In genomic region chr15:79892213-79892541, GRCm38 (mm10) we compare ENCODE assay signal across 8 mouse cellular contexts. TPM values are rescaled to one million over a fixed set of nuclear protein-coding genes. Genes with fewer than 3 reads are reported as not detected.
DNase-seq lines count a peak whose midpoint lies in the region; ATAC-seq and TF ChIP-seq lines count a peak whose summit lies in the region.

No protein-coding gene starts in this region.

- POLR2A ChIA-PET in Patski (lab: Charles Lee) = interaction anchor here (0.7 kb wide), 1 partner anchor 764 kb away, joined by 3 read pairs; no protein-coding TSS in a partner anchor

- H3K27me3 ChIP-seq in Patski = peaks cover 18% of the 10 kb centered on the region
- peaks cover 38% of the 10 kb centered on the region for H3K27me3 ChIP-seq in embryonic facial prominence, embryonic 13.5 days
- H3K27me3 ChIP-seq in heart, embryonic 11.5 days (ENCODE audit: control insufficient read depth, insufficient read depth, low read length) = peaks cover 4% of the 10 kb centered on the region
- no peaks in the 10 kb centered on the region for H3K27me3 ChIP-seq in lung, postnatal 0 days (replicated peaks; ENCODE audit: insufficient read depth, low read length)

- no peaks in the 10 kb centered on the region for H3K36me3 ChIP-seq in embryonic facial prominence, embryonic 13.5 days
- no peaks in the 10 kb centered on the region for H3K36me3 ChIP-seq in heart, embryonic 11.5 days (ENCODE audit: control insufficient read depth, insufficient read depth, low read length)
- no peaks in the 10 kb centered on the region for H3K36me3 ChIP-seq in lung, postnatal 0 days (ENCODE audit: insufficient read depth, low read length)

- no peak for TF ChIP-seq EP300 in lung, postnatal 0 days (IDR thresholded peaks at IDR 0.05)

- H3K27ac ChIP-seq in embryonic facial prominence, embryonic 13.5 days = no peak overlapping the region
- peak overlapping the region; percentile 57; the same call in 1 of the 2 replicates for H3K27ac ChIP-seq in heart, embryonic 11.5 days (ENCODE audit: low read depth, low read length)
- peak overlapping the region; percentile 86 for H3K27ac ChIP-seq in lung, postnatal 0 days (ENCODE audit: low read length)
- H3K27ac ChIP-seq in olfactory bulb, adult 2 months (ENCODE audit: insufficient read depth, low read depth, low read length) = 0 out of 2 replicates have a peak overlapping the region, but pooled peaks have one; percentile 2

- in situ Hi-C loops in Patski (cut with MboI; ENCODE audit: low pct_unique_long_range_greater_than_20kb) = loop anchor here (25.0 kb wide), 1 partner anchor 680 kb away; no protein-coding TSS in a partner anchor

- DNase-seq in 416B (ENCODE audit: low read depth) (peak; percentile 94), Patski (ENCODE audit: low read depth, low spot score) (no peak)
- peak; percentile 69 for DNase-seq in kidney, adult 9 months
- peak; percentile 91 for DNase-seq in lung, postnatal 0 days (ENCODE audit: low spot score)
- peak; percentile 75 for DNase-seq in urinary bladder, postnatal 14 days (ENCODE audit: low spot score)

- CTCF ChIA-PET in Patski (lab: Charles Lee) = no interaction called here

- H3K4me3 ChIP-seq in embryonic facial prominence, embryonic 13.5 days = peak overlapping the region; percentile 46
- peak overlapping the region; percentile 61 for H3K4me3 ChIP-seq in heart, embryonic 11.5 days (ENCODE audit: low read depth, low read length)
- peak overlapping the region; percentile 60 for H3K4me3 ChIP-seq in lung, postnatal 0 days (ENCODE audit: low read depth, low read length)
- H3K4me3 ChIP-seq in olfactory bulb, adult 2 months (ENCODE audit: insufficient read depth, low read depth, low read length) = peak overlapping the region; percentile 44

- TF ChIP-seq POLR2A in olfactory bulb, adult 2 months (IDR thresholded peaks at IDR 0.05; ENCODE audit: insufficient read depth, low read depth, low read length) = no peak

- H3K4me2 ChIP-seq in embryonic facial prominence, embryonic 13.5 days = peak overlapping the region; percentile 61
- H3K4me2 ChIP-seq in heart, embryonic 11.5 days = peak overlapping the region; percentile 89
- peak overlapping the region; percentile 77 for H3K4me2 ChIP-seq in lung, postnatal 0 days (replicated peaks; ENCODE audit: low read depth, low read length)

- 2% methylated on average over 12 of the region's 12 CpGs for WGBS in embryonic facial prominence, embryonic 13.5 days
- WGBS in heart, embryonic 11.5 days (ENCODE audit: insufficient replicate concordance) = under 1% methylated on average over 12 of the region's 12 CpGs
- 1% methylated on average over 12 of the region's 12 CpGs for WGBS in lung, postnatal 0 days
- WGBS in olfactory bulb, adult 2 months = 21% methylated on average over 12 of the region's 12 CpGs

- H3K4me1 ChIP-seq in embryonic facial prominence, embryonic 13.5 days = peaks cover 13% of the 10 kb centered on the region
- H3K4me1 ChIP-seq in heart, embryonic 11.5 days (ENCODE audit: control insufficient read depth, insufficient read depth, low read length) = peaks cover 10% of the 10 kb centered on the region; the same call in 1 of the 2 replicates
- H3K4me1 ChIP-seq in lung, postnatal 0 days (ENCODE audit: insufficient read depth, low read depth, low read length) = peaks cover 8% of the 10 kb centered on the region; the same call in 1 of the 2 replicates
- H3K4me1 ChIP-seq in olfactory bulb, adult 2 months (ENCODE audit: control insufficient read depth, insufficient read depth, low read length) = peaks cover 9% of the 10 kb centered on the region; the same call in 1 of the 2 replicates

- ATAC-seq in Patski = peak; percentile 44
- ATAC-seq in embryonic facial prominence, embryonic 13.5 days (ENCODE audit: insufficient number of reproducible peaks, insufficient read depth, low FRiP score, low TSS enrichment, low read depth) = 0 out of 2 replicates have a peak, but pooled peaks have one; percentile 32
- peak; percentile 67 for ATAC-seq in heart, embryonic 11.5 days (replicated peaks; ENCODE audit: insufficient number of reproducible peaks, low FRiP score, low TSS enrichment)
- ATAC-seq in lung, postnatal 0 days = peak; percentile 92

- no peaks in the 10 kb centered on the region for H3K9me3 ChIP-seq in embryonic facial prominence, embryonic 13.5 days
- H3K9me3 ChIP-seq in heart, embryonic 11.5 days (replicated peaks; ENCODE audit: control insufficient read depth, low read length) = no peaks in the 10 kb centered on the region
- H3K9me3 ChIP-seq in lung, postnatal 0 days (ENCODE audit: low read length) = no peaks in the 10 kb centered on the region

- TF ChIP-seq CTCF in Patski (IDR thresholded peaks at IDR 0.05) = no peak
- no peak for TF ChIP-seq CTCF in lung, postnatal 0 days (IDR thresholded peaks at IDR 0.05)
- TF ChIP-seq CTCF in olfactory bulb, adult 2 months (IDR thresholded peaks at IDR 0.05; ENCODE audit: insufficient read depth, low read depth, low read length) = no peak

- peak overlapping the region; percentile 64 for H3K9ac ChIP-seq in embryonic facial prominence, embryonic 13.5 days
- peak overlapping the region; percentile 74 for H3K9ac ChIP-seq in heart, embryonic 11.5 days (ENCODE audit: low read depth, low read length)
- peak overlapping the region; percentile 55 for H3K9ac ChIP-seq in lung, postnatal 0 days (replicated peaks; ENCODE audit: low read depth)

RNA-seq across cellular contexts. Expression of gene Apobec3, which starts 0.7 kb away (rescaled TPM):
- 10.5 TPM for polyA plus RNA-seq in Patski (2021)
- 11.0 and 13.1 TPM in 2 replicates for polyA plus RNA-seq in embryonic facial prominence, embryonic 13.5 days (2015; fragmentation: Nextera tagmentation; extraction: Ambion mirVana)
- 9.5 and 12.0 TPM in 2 replicates for polyA plus RNA-seq in heart, embryonic 11.5 days (2014; fragmentation: Nextera tagmentation; extraction: Ambion mirVana)
- 24.8 and 29.5 TPM in 2 replicates for polyA plus RNA-seq in lung, postnatal 0 days (2015; fragmentation: Nextera tagmentation; extraction: Ambion mirVana)
- polyA plus RNA-seq in olfactory bulb, adult 2 months (2012; ENCODE audit: insufficient read depth, insufficient read length, low replicate concordance, missing spikeins) = 702 TPM in 1 of 2 replicates, not detected in the other

RNA-seq across cellular contexts. Expression of gene Cbx6, which starts 57.7 kb away (rescaled TPM):
- polyA plus RNA-seq in Patski (2021) = 75.9 TPM
- 54.7 and 56.7 TPM in 2 replicates for polyA plus RNA-seq in embryonic facial prominence, embryonic 13.5 days (2015; fragmentation: Nextera tagmentation; extraction: Ambion mirVana)
- polyA plus RNA-seq in heart, embryonic 11.5 days (2014; fragmentation: Nextera tagmentation; extraction: Ambion mirVana) = 15.7 and 17.4 TPM in 2 replicates
- 52.2 and 60.6 TPM in 2 replicates for polyA plus RNA-seq in lung, postnatal 0 days (2015; fragmentation: Nextera tagmentation; extraction: Ambion mirVana)
- polyA plus RNA-seq in olfactory bulb, adult 2 months (2012; ENCODE audit: insufficient read depth, insufficient read length, low replicate concordance, missing spikeins) = not detected in 2 replicates

RNA-seq across cellular contexts. Expression of gene Npcd, which starts 58.1 kb away (rescaled TPM):
- polyA plus RNA-seq in Patski (2021) = 2.1 TPM
- 0.32 and 0.39 TPM in 2 replicates for polyA plus RNA-seq in embryonic facial prominence, embryonic 13.5 days (2015; fragmentation: Nextera tagmentation; extraction: Ambion mirVana)
- 0.64 TPM in 1 of 2 replicates, not detected in the other for polyA plus RNA-seq in heart, embryonic 11.5 days (2014; fragmentation: Nextera tagmentation; extraction: Ambion mirVana)
- 0.13 TPM in 1 of 2 replicates, not detected in the other for polyA plus RNA-seq in lung, postnatal 0 days (2015; fragmentation: Nextera tagmentation; extraction: Ambion mirVana)
- polyA plus RNA-seq in olfactory bulb, adult 2 months (2012; ENCODE audit: insufficient read depth, insufficient read length, low replicate concordance, missing spikeins) = not detected in 2 replicates

Comparison
In these comparisons a context has a peak if more than half of its experiments do, and no peak if none do; other contexts are left out.
1. ATAC-seq: peak in every context shown above with its lines; median percentile 92 in lung, postnatal 0 days; 67 in heart, embryonic 11.5 days; 44 in Patski; 32 in embryonic facial prominence, embryonic 13.5 days.